Mouse (Mus musculus): Measurements from ENCODE around the gene Tex47. TPM values are rescaled to one million over a fixed set of nuclear protein-coding genes. Genes with fewer than 3 reads are reported as not detected.

The Tex47 gene
- polyA plus RNA-seq, 1 experiment from 2014 or later, result 0.85 TPM

Other genes with a start within 250 kb of the Tex47 start
- gene Zfp804b, start 40.6 kb downstream of the Tex47 start, polyA plus RNA-seq (2015; fragmentation: Nextera tagmentation; extraction: Ambion mirVana), result 3.1 and 3.6 TPM in 2 replicates

All from hindbrain, embryonic 16.5 days (tissue).